Comparison of ENCODE assay signal across 24 mouse cellular contexts in genomic region chr2:72025660-72026059, GRCm38 (mm10).
"Had no signal": no experiment of that assay in that cellular context is flagged by ENCODE, and none has a peak within 500 bp of the region (broad histone marks: within the 10 kb centered on the region; RNA-seq: fewer than 3 reads in every experiment).

No protein-coding gene starts in this region.

- H3K4me1 ChIP-seq: heart, embryonic 10.5 days; heart, embryonic 12.5 days; hindbrain, embryonic 13.5 days; kidney, embryonic 15.5 days; limb, embryonic 10.5 days; limb, embryonic 12.5 days; liver, embryonic 13.5 days; liver, embryonic 15.5 days had no signal

- H3K27me3 ChIP-seq: heart, embryonic 12.5 days; hindbrain, embryonic 13.5 days; hindbrain, embryonic 15.5 days; kidney, embryonic 15.5 days; limb, embryonic 12.5 days; liver, embryonic 13.5 days; liver, embryonic 15.5 days had no signal

- H3K4me3 ChIP-seq: heart, embryonic 10.5 days; heart, embryonic 12.5 days; hindbrain, embryonic 13.5 days; hindbrain, embryonic 15.5 days; kidney, embryonic 15.5 days; left cerebral cortex, adult 2 months; limb, embryonic 10.5 days; limb, embryonic 12.5 days; liver, embryonic 13.5 days; liver, embryonic 15.5 days had no signal

- DNase-seq: gastrocnemius, postnatal 14 days; gastrocnemius, postnatal 36 days; heart, adult 18-20 months; heart, postnatal 10 days; heart, postnatal 36 days; kidney, adult 11 months; kidney, adult 2 months; kidney, adult 9 months; kidney, postnatal 14 days; kidney, postnatal 36 days; liver; liver, embryonic 13.5 days; liver, postnatal 0 days had no signal

- H3K27ac ChIP-seq: heart, embryonic 10.5 days; hindbrain, embryonic 13.5 days; hindbrain, embryonic 15.5 days; hindbrain, postnatal 0 days; kidney, embryonic 15.5 days; kidney, postnatal 0 days; left cerebral cortex, adult 2 months; limb, embryonic 10.5 days; limb, embryonic 12.5 days; liver, embryonic 13.5 days; liver, embryonic 15.5 days had no signal
